Mouse (Mus musculus) cerebral cortex, adult 2 months (tissue): ENCODE data around the gene Snx20.

Source experiments
- WGBS: fragments of 180-500 bp; shearing (Covaris S2); methylation state at CpG from one replicate; pipeline ENCODE4 v1.1.7; 2018; 5-methylcytosine and 5-hydroxymethylcytosine counted together

Gene Snx20

GRCm38 (mm10) chr8:88599491-88599890 lies 36.4 kb downstream of the Snx20 start:
- WGBS: 79% methylated on average over 7 of the region's 7 CpGs

- 73% methylated on average over 5 of the region's 5 CpGs for WGBS
These were observed 37.4 kb downstream of the Snx20 start for GRCm38 (mm10) chr8:88598578-88598977.

- 54% methylated on average over 12 of the region's 12 CpGs for WGBS
These were observed 39.9 kb downstream of the Snx20 start for GRCm38 (mm10) chr8:88596042-88596441.

GRCm38 (mm10) chr8:88593947-88594346 lies 42.0 kb downstream of the Snx20 start:
- WGBS: 82% methylated on average over 1 of the region's 1 CpGs

- 75% methylated on average over 6 of the region's 6 CpGs for WGBS
These were observed 45.7 kb downstream of the Snx20 start for GRCm38 (mm10) chr8:88590226-88590625.

- WGBS: 95% methylated on average over 8 of the region's 8 CpGs
These were observed 47.6 kb downstream of the Snx20 start for GRCm38 (mm10) chr8:88588205-88588889.

GRCm38 (mm10) chr8:88583863-88584262 lies 52.1 kb downstream of the Snx20 start:
- 77% methylated on average over 3 of the region's 3 CpGs for WGBS

- WGBS: 75% methylated on average over 7 of the region's 7 CpGs
These were observed 55.1 kb downstream of the Snx20 start for GRCm38 (mm10) chr8:88580785-88581184.

GRCm38 (mm10) chr8:88579668-88580330 lies 56.1 kb downstream of the Snx20 start:
- 47% methylated on average over 18 of the region's 18 CpGs for WGBS

GRCm38 (mm10) chr8:88579246-88579645 lies 56.7 kb downstream of the Snx20 start:
- WGBS: 51% methylated on average over 7 of the region's 7 CpGs

- WGBS: 66% methylated on average over 14 of the region's 14 CpGs
These were observed 57.3 kb downstream of the Snx20 start for GRCm38 (mm10) chr8:88578413-88579175.

- WGBS: 57% methylated on average over 5 of the region's 5 CpGs
These were observed 58.3 kb downstream of the Snx20 start for GRCm38 (mm10) chr8:88577666-88578065.
